Mouse (Mus musculus) midbrain, embryonic 16.5 days (tissue): ENCODE measurements around the gene Mpped2. TPM values are rescaled to one million over a fixed set of nuclear protein-coding genes. Genes with fewer than 3 reads are reported as not detected.
A peak's percentile ranks its signal among the peaks of the same experiment; 100 is the strongest.

Experiments used
- ATAC-seq: fragments of 200-750 bp; cut with Nextera tagmentation; 2 replicates; pipeline ENCODE4 v1.8.0; 2017; ENCODE audit warnings: moderate TSS enrichment
- H3K27ac ChIP-seq: fragments of 300-500 bp; sonication (generic); 2 replicates; pipeline ENCODE4 v1.5.1; 2014; ENCODE audit warnings: mild to moderate bottlenecking, low read length, mixed read lengths
- H3K27me3 ChIP-seq: fragments of 300-500 bp; sonication (generic); 2 replicates; pipeline ENCODE4 v1.6.1; 2014; ENCODE audit warnings: low read depth, low read length, mixed read lengths; ENCODE audit not compliant: control insufficient read depth, insufficient read depth
- H3K36me3 ChIP-seq: fragments of 300-500 bp; sonication (generic); 2 replicates; pipeline ENCODE4 v1.6.1; 2014; ENCODE audit warnings: mild to moderate bottlenecking, low read length, moderate library complexity, mixed read lengths; ENCODE audit not compliant: control insufficient read depth, insufficient read depth
- H3K4me1 ChIP-seq: fragments of 300-500 bp; sonication (generic); 2 replicates; pipeline ENCODE4 v1.6.1; 2014; ENCODE audit warnings: mild to moderate bottlenecking, low read length, mixed read lengths; ENCODE audit not compliant: control insufficient read depth, insufficient read depth
- H3K4me2 ChIP-seq: fragments of 300-500 bp; sonication (generic); 2 replicates; pipeline ENCODE4 v1.6.1; 2014; ENCODE audit warnings: mild to moderate bottlenecking, low read length, mixed read lengths
- H3K4me3 ChIP-seq: fragments of 300-500 bp; sonication (generic); 2 replicates; pipeline ENCODE4 v1.5.1; 2014; ENCODE audit warnings: low read depth, mild to moderate bottlenecking, low read length, moderate library complexity, mixed read lengths
- H3K9ac ChIP-seq: fragments of 300-500 bp; sonication (generic); 2 replicates; pipeline ENCODE4 v1.6.1; 2014; ENCODE audit warnings: low read depth, low read length, mixed read lengths
- H3K9me3 ChIP-seq: fragments of 300-500 bp; sonication (generic); replicated peaks from 2 replicates; pipeline ENCODE4 v1.6.1; 2014; ENCODE audit warnings: mild to moderate bottlenecking, low read length, mixed read lengths; ENCODE audit not compliant: control insufficient read depth, poor library complexity, severe bottlenecking
- WGBS: fragments of 180-500 bp; shearing (Covaris S2); extraction: QIAGEN DNeasy Blood & Tissue Kit; methylation state at CpG from one replicate; pipeline ENCODE4 v1.1.7; 2014; 5-methylcytosine and 5-hydroxymethylcytosine counted together
- polyA plus RNA-seq: library from polyadenylated mRNA; unstranded; fragments of >200 nt; fragmentation: Nextera tagmentation; extraction: Ambion mirVana; gene quantifications from 2 replicates; pipeline ENCODE4 v1.2.1, GENCODE M21; 2015

Gene Mpped2
- polyA plus RNA-seq, 1 experiment from 2014 or later = 110 TPM

- WGBS = 77% methylated on average over 9 of the region's 9 CpGs
- no peak overlapping the region for H3K4me2 ChIP-seq
- no peak overlapping the region for H3K9ac ChIP-seq
These were observed 151.1 kb downstream of the Mpped2 start for GRCm38 (mm10) chr2:106844147-106844546.

DNA sequence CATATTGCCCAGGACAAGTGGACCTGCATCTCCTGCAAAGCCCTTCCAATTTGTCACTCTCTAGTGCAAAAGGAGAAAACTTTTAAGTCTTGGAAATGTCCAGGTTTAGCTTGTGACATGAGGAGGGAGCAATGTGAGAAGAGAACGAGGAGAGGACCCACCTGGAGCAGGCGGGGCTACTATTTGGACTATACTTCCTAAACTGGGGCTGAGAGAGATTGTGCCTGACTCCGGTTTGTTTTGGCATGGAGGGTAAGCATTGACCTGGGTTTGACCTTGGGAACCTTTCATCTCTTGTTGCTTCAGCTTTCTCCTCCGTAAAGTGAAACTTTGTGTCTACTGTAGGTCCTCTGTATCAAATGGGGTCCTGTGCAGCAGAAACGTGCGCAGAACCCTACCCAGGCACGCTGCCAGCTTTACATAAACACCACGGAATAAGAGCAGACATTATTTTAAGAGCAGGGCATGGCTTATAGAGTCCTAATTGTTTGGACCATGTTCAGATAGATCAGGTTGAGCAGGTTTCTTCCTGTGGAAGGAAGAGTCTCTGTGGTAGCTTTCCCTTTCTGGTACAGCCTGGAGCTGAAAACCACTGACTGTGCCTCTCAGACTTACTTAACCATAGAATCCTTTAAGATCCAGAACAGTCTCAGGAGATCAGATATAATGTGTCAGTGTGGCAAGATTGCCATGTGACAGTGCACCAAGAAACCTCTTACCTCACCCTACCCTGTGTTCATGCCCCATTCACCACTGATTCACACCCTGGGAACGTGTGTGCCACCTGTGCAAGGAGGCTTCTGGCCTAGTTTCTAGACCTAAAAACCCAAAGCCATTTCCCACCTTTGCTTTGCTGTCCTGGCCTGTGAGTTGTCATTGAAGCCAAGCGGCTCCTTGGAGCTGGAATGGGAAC lies 152.0 kb downstream of the Mpped2 start:
- no peaks in the 10 kb centered on the region for H3K9me3 ChIP-seq
- WGBS = 80% methylated on average over 10 of the region's 10 CpGs
- ATAC-seq = no peak
- no peak overlapping the region for H3K4me2 ChIP-seq
- H3K4me3 ChIP-seq = no peak overlapping the region
- H3K9ac ChIP-seq = no peak overlapping the region
- H3K27me3 ChIP-seq = no peaks in the 10 kb centered on the region
- H3K36me3 ChIP-seq = no peaks in the 10 kb centered on the region
- peaks cover 4% of the 10 kb centered on the region for H3K4me1 ChIP-seq
- H3K27ac ChIP-seq = peak overlapping the region; percentile 28; the same call in 1 of the 2 replicates

More at GRCm38 (mm10) chr2:106844147-106844546, 151.1 kb downstream of the Mpped2 start:
- Histone ChIP-seq H3K27me3 (no peaks in the 10 kb centered on the region), H3K9me3 (no peaks in the 10 kb centered on the region), H3K27ac (no peak overlapping the region), H3K4me3 (no peak overlapping the region), H3K36me3 (no peaks in the 10 kb centered on the region), H3K4me1 (peaks cover 2% of the 10 kb centered on the region; the same call in 1 of the 2 replicates)
- ATAC-seq = no peak

DNA sequence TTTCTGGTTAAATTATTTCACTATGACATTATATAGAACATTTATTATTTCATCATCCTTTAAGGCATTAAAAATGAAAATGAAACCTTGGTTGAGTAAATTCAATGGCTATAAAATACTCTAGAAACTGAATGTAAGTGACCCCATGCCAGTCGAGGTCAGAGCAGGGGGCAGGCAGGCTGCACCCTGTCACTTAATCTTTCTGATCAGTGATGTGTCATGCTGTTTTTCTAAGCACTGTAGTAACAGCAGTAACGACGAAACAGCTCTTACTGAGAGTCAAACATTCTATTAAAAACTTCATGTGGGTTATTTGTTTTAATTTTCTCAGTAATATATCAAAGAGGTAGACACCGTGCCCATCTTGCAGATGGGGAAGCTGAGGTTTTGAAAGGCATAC lies 153.4 kb downstream of the Mpped2 start:
- Histone ChIP-seq H3K4me3 (no peak overlapping the region), H3K27me3 (no peaks in the 10 kb centered on the region), H3K36me3 (no peaks in the 10 kb centered on the region), H3K9ac (no peak overlapping the region), H3K4me1 (peaks cover 4% of the 10 kb centered on the region), H3K27ac (no peak overlapping the region), H3K9me3 (no peaks in the 10 kb centered on the region), H3K4me2 (no peak overlapping the region)
- WGBS = 61% methylated on average over 4 of the region's 4 CpGs
- no peak for ATAC-seq

DNA sequence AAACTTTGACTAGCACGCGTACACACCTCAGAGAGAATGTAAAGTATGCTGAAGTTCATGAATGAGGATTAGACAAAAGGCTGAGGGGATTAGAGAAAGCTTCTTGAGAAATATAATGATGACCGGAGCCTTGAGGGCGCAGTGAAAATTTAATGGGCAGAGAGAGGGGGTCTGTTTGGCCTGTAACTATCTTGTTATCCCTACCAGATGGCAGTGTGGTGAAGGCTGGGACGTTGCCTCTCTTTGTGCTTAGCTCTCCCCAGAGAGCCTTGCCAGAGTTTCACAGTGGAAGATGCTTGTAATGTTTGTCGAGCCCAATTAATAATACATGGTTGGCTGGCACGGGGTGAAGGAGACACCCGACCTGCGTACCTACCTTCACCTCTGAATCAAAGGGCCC lies 156.3 kb downstream of the Mpped2 start:
- H3K27me3 ChIP-seq = no peaks in the 10 kb centered on the region
- 21% methylated on average over 9 of the region's 9 CpGs for WGBS
- peaks cover 9% of the 10 kb centered on the region for H3K4me1 ChIP-seq
- H3K36me3 ChIP-seq = no peaks in the 10 kb centered on the region
- no peak overlapping the region for H3K4me3 ChIP-seq
- H3K9ac ChIP-seq = no peak overlapping the region
- H3K27ac ChIP-seq = 0 out of 2 replicates have a peak overlapping the region, but pooled peaks have one; percentile 26
- peak; percentile 47 for ATAC-seq
- no peaks in the 10 kb centered on the region for H3K9me3 ChIP-seq
- no peak overlapping the region for H3K4me2 ChIP-seq

- WGBS = 86% methylated on average over 8 of the region's 8 CpGs
- Histone ChIP-seq H3K9ac (no peak overlapping the region), H3K9me3 (no peaks in the 10 kb centered on the region), H3K4me1 (peaks cover 23% of the 10 kb centered on the region), H3K36me3 (no peaks in the 10 kb centered on the region), H3K4me3 (no peak overlapping the region), H3K27me3 (no peaks in the 10 kb centered on the region), H3K27ac (no peak overlapping the region), H3K4me2 (no peak overlapping the region)
- no peak for ATAC-seq
These were observed 158.4 kb downstream of the Mpped2 start for GRCm38 (mm10) chr2:106851515-106851914.

- no peak overlapping the region for H3K4me2 ChIP-seq
- H3K27me3 ChIP-seq = no peaks in the 10 kb centered on the region
- H3K9me3 ChIP-seq = no peaks in the 10 kb centered on the region
- no peak overlapping the region for H3K27ac ChIP-seq
- no peak overlapping the region for H3K9ac ChIP-seq
- 19% methylated on average over 4 of the region's 4 CpGs for WGBS
- peaks cover 24% of the 10 kb centered on the region for H3K4me1 ChIP-seq
- H3K36me3 ChIP-seq = no peaks in the 10 kb centered on the region
- no peak overlapping the region for H3K4me3 ChIP-seq
- 0 out of 2 replicates have a peak, but pooled peaks have one; percentile 25 for ATAC-seq
These were observed 161.1 kb downstream of the Mpped2 start for GRCm38 (mm10) chr2:106854213-106854612.

- WGBS = 27% methylated on average over 8 of the region's 8 CpGs
- Histone ChIP-seq H3K4me3 (no peak overlapping the region), H3K4me2 (no peak overlapping the region), H3K27me3 (no peaks in the 10 kb centered on the region), H3K9ac (no peak overlapping the region), H3K27ac (no peak overlapping the region), H3K4me1 (peaks cover 23% of the 10 kb centered on the region), H3K9me3 (no peaks in the 10 kb centered on the region), H3K36me3 (no peaks in the 10 kb centered on the region)
- peak; percentile 52 for ATAC-seq
These were observed 161.7 kb downstream of the Mpped2 start for GRCm38 (mm10) chr2:106854758-106855157.

- 0 out of 2 replicates have a peak, but pooled peaks have one; percentile 2 for ATAC-seq
- Histone ChIP-seq H3K27me3 (no peaks in the 10 kb centered on the region), H3K9me3 (no peaks in the 10 kb centered on the region), H3K36me3 (no peaks in the 10 kb centered on the region), H3K4me1 (peaks cover 22% of the 10 kb centered on the region), H3K4me2 (no peak overlapping the region), H3K27ac (no peak overlapping the region), H3K4me3 (no peak overlapping the region), H3K9ac (no peak overlapping the region)
- WGBS = 40% methylated on average over 13 of the region's 13 CpGs
These were observed 162.1 kb downstream of the Mpped2 start for GRCm38 (mm10) chr2:106855184-106855583.

- H3K4me2 ChIP-seq = no peak overlapping the region
- H3K27ac ChIP-seq = no peak overlapping the region
- no peaks in the 10 kb centered on the region for H3K36me3 ChIP-seq
- H3K27me3 ChIP-seq = no peaks in the 10 kb centered on the region
- ATAC-seq = no peak
- WGBS = 20% methylated on average over 12 of the region's 12 CpGs
- no peak overlapping the region for H3K9ac ChIP-seq
- H3K4me1 ChIP-seq = peaks cover 22% of the 10 kb centered on the region
- H3K9me3 ChIP-seq = no peaks in the 10 kb centered on the region
- H3K4me3 ChIP-seq = no peak overlapping the region
These were observed 162.7 kb downstream of the Mpped2 start for GRCm38 (mm10) chr2:106855623-106856350.
